Mouse (Mus musculus): Measurements from ENCODE around the gene Cdc14b. TPM values are rescaled to one million over a fixed set of nuclear protein-coding genes. Genes with fewer than 3 reads are reported as not detected.

Gene Cdc14b
- polyA plus RNA-seq, 1 experiment from 2014 or later = 15.2 TPM

GRCm38 (mm10) chr13:64252147-64252546 lies 22.9 kb downstream of the Cdc14b start:
- Histone ChIP-seq H3K4me1 (peaks cover 10% of the 10 kb centered on the region), H3K27ac (replicated peaks) (no peak overlapping the region), H3K27me3 (no peaks in the 10 kb centered on the region), H3K9me3 (replicated peaks) (no peaks in the 10 kb centered on the region), H3K4me2 (replicated peaks) (no peak overlapping the region), H3K36me3 (no peaks in the 10 kb centered on the region), H3K9ac (no peak overlapping the region), H3K4me3 (replicated peaks) (no peak overlapping the region)
- WGBS = 72% methylated on average over 5 of the region's 5 CpGs
- no peak for ATAC-seq (ENCODE audit: insufficient number of reproducible peaks, low FRiP score, low TSS enrichment, low read depth)

- no peaks in the 10 kb centered on the region for H3K9me3 ChIP-seq (replicated peaks)
- H3K27ac ChIP-seq (replicated peaks) = no peak overlapping the region
- 35% methylated on average over 1 of the region's 1 CpGs for WGBS
- H3K27me3 ChIP-seq = no peaks in the 10 kb centered on the region
- H3K36me3 ChIP-seq = no peaks in the 10 kb centered on the region
- no peak overlapping the region for H3K4me3 ChIP-seq (replicated peaks)
- H3K4me1 ChIP-seq = peaks cover 10% of the 10 kb centered on the region
- no peak overlapping the region for H3K9ac ChIP-seq
- H3K4me2 ChIP-seq (replicated peaks) = no peak overlapping the region
- no peak for ATAC-seq (ENCODE audit: insufficient number of reproducible peaks, low FRiP score, low TSS enrichment, low read depth)
Observed at GRCm38 (mm10) chr13:64250363-64250762, 24.7 kb downstream of the Cdc14b start.

GRCm38 (mm10) chr13:64248775-64249524 lies 26.1 kb downstream of the Cdc14b start:
- H3K9ac ChIP-seq = peak overlapping the region; percentile 55
- H3K36me3 ChIP-seq = no peaks in the 10 kb centered on the region
- H3K4me1 ChIP-seq = peaks cover 10% of the 10 kb centered on the region
- H3K9me3 ChIP-seq (replicated peaks) = no peaks in the 10 kb centered on the region
- peak overlapping the region; percentile 44 for H3K27ac ChIP-seq (replicated peaks)
- peak overlapping the region; percentile 90 for H3K4me2 ChIP-seq (replicated peaks)
- 6% methylated on average over 22 of the region's 22 CpGs for WGBS
- H3K27me3 ChIP-seq = no peaks in the 10 kb centered on the region
- peak; percentile 81 for ATAC-seq (ENCODE audit: insufficient number of reproducible peaks, low FRiP score, low TSS enrichment, low read depth)
- H3K4me3 ChIP-seq (replicated peaks) = peak overlapping the region; percentile 59

- peak overlapping the region; percentile 90 for H3K4me2 ChIP-seq (replicated peaks)
- 3% methylated on average over 24 of the region's 24 CpGs for WGBS
- peak overlapping the region; percentile 44 for H3K27ac ChIP-seq (replicated peaks)
Observed at GRCm38 (mm10) chr13:64248161-64248774, 26.8 kb downstream of the Cdc14b start.

GRCm38 (mm10) chr13:64246106-64246505 lies 29.0 kb downstream of the Cdc14b start:
- ATAC-seq (ENCODE audit: insufficient number of reproducible peaks, low FRiP score, low TSS enrichment, low read depth) = no peak
- WGBS = 82% methylated on average over 12 of the region's 12 CpGs
- Histone ChIP-seq H3K27ac (replicated peaks) (no peak overlapping the region), H3K4me3 (replicated peaks) (no peak overlapping the region), H3K9me3 (replicated peaks) (no peaks in the 10 kb centered on the region), H3K9ac (no peak overlapping the region), H3K27me3 (no peaks in the 10 kb centered on the region), H3K36me3 (0 out of 2 replicates have a peak, but pooled peaks cover 4% of the 10 kb centered on the region), H3K4me1 (peaks cover 10% of the 10 kb centered on the region), H3K4me2 (replicated peaks) (no peak overlapping the region)

More at GRCm38 (mm10) chr13:64248161-64248774, 26.8 kb downstream of the Cdc14b start:
- Histone ChIP-seq H3K4me3 (replicated peaks) (peak overlapping the region; percentile 59), H3K9ac (peak overlapping the region; percentile 55), H3K4me1 (peaks cover 10% of the 10 kb centered on the region), H3K27me3 (no peaks in the 10 kb centered on the region), H3K36me3 (no peaks in the 10 kb centered on the region), H3K9me3 (replicated peaks) (no peaks in the 10 kb centered on the region)
- ATAC-seq (ENCODE audit: insufficient number of reproducible peaks, low FRiP score, low TSS enrichment, low read depth) = peak; percentile 81

- no peak for ATAC-seq (ENCODE audit: insufficient number of reproducible peaks, low FRiP score, low TSS enrichment, low read depth)
- no peak overlapping the region for H3K27ac ChIP-seq (replicated peaks)
- no peak overlapping the region for H3K4me2 ChIP-seq (replicated peaks)
- 75% methylated on average over 4 of the region's 4 CpGs for WGBS
- 0 out of 2 replicates have a peak, but pooled peaks cover 4% of the 10 kb centered on the region for H3K36me3 ChIP-seq
- H3K27me3 ChIP-seq = no peaks in the 10 kb centered on the region
- no peak overlapping the region for H3K4me3 ChIP-seq (replicated peaks)
- no peak overlapping the region for H3K9ac ChIP-seq
- H3K4me1 ChIP-seq = peaks cover 10% of the 10 kb centered on the region
- H3K9me3 ChIP-seq (replicated peaks) = no peaks in the 10 kb centered on the region
Observed at GRCm38 (mm10) chr13:64244685-64245261, 30.3 kb downstream of the Cdc14b start.

- Histone ChIP-seq H3K27me3 (no peaks in the 10 kb centered on the region), H3K9ac (no peak overlapping the region), H3K27ac (replicated peaks) (no peak overlapping the region), H3K36me3 (0 out of 2 replicates have a peak, but pooled peaks cover 4% of the 10 kb centered on the region), H3K4me3 (replicated peaks) (no peak overlapping the region), H3K9me3 (replicated peaks) (no peaks in the 10 kb centered on the region), H3K4me1 (no peaks in the 10 kb centered on the region; the same call in 1 of the 2 replicates), H3K4me2 (replicated peaks) (no peak overlapping the region)
- ATAC-seq (ENCODE audit: insufficient number of reproducible peaks, low FRiP score, low TSS enrichment, low read depth) = no peak
Observed at GRCm38 (mm10) chr13:64242721-64243120, 32.4 kb downstream of the Cdc14b start.

GRCm38 (mm10) chr13:64240626-64241025 lies 34.5 kb downstream of the Cdc14b start:
- H3K4me2 ChIP-seq (replicated peaks) = no peak overlapping the region

GRCm38 (mm10) chr13:64237681-64238157 lies 37.4 kb downstream of the Cdc14b start:
- no peak for ATAC-seq (ENCODE audit: insufficient number of reproducible peaks, low FRiP score, low TSS enrichment, low read depth)
- no peak overlapping the region for H3K27ac ChIP-seq (replicated peaks)
- no peak overlapping the region for H3K4me2 ChIP-seq (replicated peaks)
- H3K9me3 ChIP-seq (replicated peaks) = no peaks in the 10 kb centered on the region
- no peak overlapping the region for H3K4me3 ChIP-seq (replicated peaks)
- H3K36me3 ChIP-seq = 0 out of 2 replicates have a peak, but pooled peaks cover 2% of the 10 kb centered on the region
- no peak overlapping the region for H3K9ac ChIP-seq
- no peaks in the 10 kb centered on the region for H3K27me3 ChIP-seq
- H3K4me1 ChIP-seq = peaks cover 23% of the 10 kb centered on the region

More at GRCm38 (mm10) chr13:64240626-64241025, 34.5 kb downstream of the Cdc14b start:
- H3K27ac ChIP-seq (replicated peaks) = no peak overlapping the region
- H3K9me3 ChIP-seq (replicated peaks) = no peaks in the 10 kb centered on the region
- no peak overlapping the region for H3K9ac ChIP-seq
- H3K27me3 ChIP-seq = no peaks in the 10 kb centered on the region
- no peak overlapping the region for H3K4me3 ChIP-seq (replicated peaks)
- H3K36me3 ChIP-seq = 0 out of 2 replicates have a peak, but pooled peaks cover 4% of the 10 kb centered on the region
- ATAC-seq (ENCODE audit: insufficient number of reproducible peaks, low FRiP score, low TSS enrichment, low read depth) = no peak
- peaks cover 9% of the 10 kb centered on the region for H3K4me1 ChIP-seq
- WGBS = 49% methylated on average over 7 of the region's 7 CpGs

- no peak overlapping the region for H3K4me2 ChIP-seq (replicated peaks)
- WGBS = 71% methylated on average over 4 of the region's 4 CpGs
Observed at GRCm38 (mm10) chr13:64237000-64237680, 38.0 kb downstream of the Cdc14b start.

GRCm38 (mm10) chr13:64235777-64236176 lies 39.3 kb downstream of the Cdc14b start:
- H3K4me1 ChIP-seq = peaks cover 23% of the 10 kb centered on the region
- H3K9me3 ChIP-seq (replicated peaks) = no peaks in the 10 kb centered on the region
- no peaks in the 10 kb centered on the region for H3K27me3 ChIP-seq
- peak overlapping the region; percentile 79 for H3K27ac ChIP-seq (replicated peaks)
- peak overlapping the region; percentile 21 for H3K4me2 ChIP-seq (replicated peaks)
- H3K9ac ChIP-seq = no peak overlapping the region
- no peak for ATAC-seq (ENCODE audit: insufficient number of reproducible peaks, low FRiP score, low TSS enrichment, low read depth)
- no peaks in the 10 kb centered on the region for H3K36me3 ChIP-seq
- no peak overlapping the region for H3K4me3 ChIP-seq (replicated peaks)
- WGBS = 38% methylated on average over 3 of the region's 3 CpGs

More at GRCm38 (mm10) chr13:64237000-64237680, 38.0 kb downstream of the Cdc14b start:
- Histone ChIP-seq H3K4me3 (replicated peaks) (no peak overlapping the region), H3K36me3 (no peaks in the 10 kb centered on the region), H3K9me3 (replicated peaks) (no peaks in the 10 kb centered on the region), H3K9ac (no peak overlapping the region), H3K27ac (replicated peaks) (no peak overlapping the region), H3K27me3 (no peaks in the 10 kb centered on the region), H3K4me1 (peaks cover 23% of the 10 kb centered on the region)
- ATAC-seq (ENCODE audit: insufficient number of reproducible peaks, low FRiP score, low TSS enrichment, low read depth) = no peak
